In the genomic region with DNA sequence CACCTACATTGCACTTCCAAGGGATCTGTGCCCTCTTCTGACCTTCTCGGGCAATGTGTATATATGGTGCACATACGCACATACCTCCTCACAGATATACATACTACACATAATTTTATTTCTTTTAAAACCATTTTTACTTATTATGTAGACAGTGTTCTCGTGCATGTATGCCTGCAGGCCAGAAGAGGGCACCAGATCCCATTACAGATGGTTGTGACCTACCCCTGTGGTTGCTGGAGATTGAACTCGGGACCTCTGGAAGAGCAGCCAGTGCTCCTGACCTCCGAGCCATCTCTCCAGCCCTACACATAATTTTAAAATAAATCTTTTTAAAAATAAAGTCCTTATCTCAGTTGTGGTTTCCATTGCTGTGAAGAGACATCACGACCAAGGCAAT, we compare ENCODE assay signal across 1 mouse cellular context.
TF ChIP-seq lines count a peak whose summit lies in the region.

No protein-coding gene starts in this region.

TF ChIP-seq in CH12.LX, 34 proteins besides CTCF, POLR2A, EP300 and RAD21 (continued from another document):
- TF ChIP-seq MAX (IDR thresholded peaks at IDR 0.05; ENCODE audit: low read length) (no peak), SMC3 (IDR thresholded peaks at IDR 0.05; ENCODE audit: low read depth, low read length) (0 out of 2 replicates have a peak, but pooled peaks have one; percentile 13), NRF1 (IDR thresholded peaks at IDR 0.05; ENCODE audit: low read depth, low read length) (no peak), ELF1 (IDR thresholded peaks at IDR 0.05; ENCODE audit: low read depth, low read length) (no peak), TCF12 (IDR thresholded peaks at IDR 0.05; ENCODE audit: low read depth, low read length) (no peak)
